Mouse (Mus musculus) testis, adult 2 months (tissue): ENCODE measurements around the gene Dicer1.

Source experiments
- CTCF ChIP-seq: fragments of 200-500 bp; IDR thresholded peaks from 2 replicates; pipeline ENCODE4 v1.5.1; 2012; ENCODE audit warnings: low read depth, mild to moderate bottlenecking, inconsistent platforms, low read length, moderate library complexity; ENCODE audit not compliant: control insufficient read depth, insufficient read depth, insufficient replicate concordance
- POLR2A ChIP-seq: fragments of 200-500 bp; IDR thresholded peaks from 2 replicates; pipeline ENCODE4 v1.6.1; 2012; ENCODE audit warnings: low read depth, mild to moderate bottlenecking, inconsistent platforms, low read length, moderate library complexity; ENCODE audit not compliant: control insufficient read depth

DNA sequence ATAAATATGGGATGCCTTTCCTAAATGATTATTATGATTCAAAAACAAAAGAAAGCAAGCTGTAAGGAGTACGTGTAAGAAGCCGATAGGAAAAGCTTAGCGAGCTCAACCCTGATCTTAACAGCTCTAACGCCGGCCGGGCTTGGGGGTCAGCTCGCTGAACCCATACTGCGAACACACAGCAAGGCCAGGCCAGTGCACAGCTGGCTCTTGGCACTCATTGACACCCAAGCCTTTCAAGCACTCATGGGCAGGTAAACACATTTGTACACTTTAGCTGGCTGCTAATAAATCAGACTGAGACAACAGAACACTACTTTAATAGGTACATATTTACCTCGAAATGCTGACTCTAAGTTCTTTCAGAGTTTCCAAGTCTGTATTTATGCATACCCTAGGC, 13.3 kb downstream of the Dicer1 start:
- TF ChIP-seq CTCF (no peak), POLR2A (no peak)
